Mouse (Mus musculus): ENCODE measurements around the gene Gapvd1. TPM values are rescaled to one million over a fixed set of nuclear protein-coding genes. Genes with fewer than 3 reads are reported as not detected.

Gene Gapvd1
- total and polyA plus RNA-seq, 2 experiments: 10.6 to 32.4 TPM

DNA sequence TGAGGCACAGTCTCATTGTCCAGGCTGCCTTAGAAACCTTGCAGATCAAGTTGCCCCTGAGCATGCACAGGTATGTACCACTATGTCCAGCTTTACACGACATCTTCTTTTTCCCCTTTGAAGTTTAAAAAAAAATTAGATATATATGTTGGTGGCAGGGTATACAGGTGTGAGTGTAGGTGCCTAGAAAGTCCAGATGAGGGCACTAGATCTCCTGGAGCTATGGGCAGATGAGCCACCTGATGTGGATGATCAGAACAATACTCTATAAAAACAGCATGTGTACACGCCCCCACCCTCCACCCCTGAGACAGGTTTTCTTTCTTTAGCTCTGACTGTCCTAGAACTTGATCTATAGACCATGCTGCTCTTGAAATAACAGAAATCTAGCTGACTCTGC lies 36.8 kb downstream of the Gapvd1 start:
- no peaks in the 10 kb centered on the region; the same call in 1 of the 2 replicates for H3K79me2 ChIP-seq (ENCODE audit: control insufficient read depth, insufficient read depth, low read length)
- H3K27ac ChIP-seq (replicated peaks; ENCODE audit: insufficient read depth, low read depth, low read length): no peak overlapping the region
- H3K4me1 ChIP-seq (ENCODE audit: control insufficient read depth, insufficient read depth, low read length): no peaks in the 10 kb centered on the region
- DNase-seq (ENCODE audit: extremely low read depth, low read depth, low spot score): no peak
- TF ChIP-seq CTCF (IDR thresholded peaks at IDR 0.05; ENCODE audit: low read depth, low read length) (0 out of 2 replicates have a peak, but pooled peaks have one; percentile 18), POLR2A (IDR thresholded peaks at IDR 0.05; ENCODE audit: extremely low read depth, insufficient read depth, low read length) (no peak)
- H3K4me3 ChIP-seq (ENCODE audit: insufficient read depth, low read depth, low read length): no peak overlapping the region
- 80% methylated on average over 2 of the region's 2 CpGs for WGBS
- H3K36me3 ChIP-seq (ENCODE audit: control insufficient read depth, insufficient read depth, low read length): peaks cover 58% of the 10 kb centered on the region
- H3K9ac ChIP-seq (ENCODE audit: low read depth, low read length): no peak overlapping the region
- H3K27me3 ChIP-seq (ENCODE audit: control insufficient read depth, insufficient read depth, low read length): no peaks in the 10 kb centered on the region

- Histone ChIP-seq H3K36me3 (ENCODE audit: control insufficient read depth, insufficient read depth, low read length) (peaks cover 67% of the 10 kb centered on the region), H3K27me3 (ENCODE audit: control insufficient read depth, insufficient read depth, low read length) (no peaks in the 10 kb centered on the region), H3K4me1 (ENCODE audit: control insufficient read depth, insufficient read depth, low read length) (no peaks in the 10 kb centered on the region), H3K79me2 (ENCODE audit: control insufficient read depth, insufficient read depth, low read length) (no peaks in the 10 kb centered on the region), H3K27ac (replicated peaks; ENCODE audit: insufficient read depth, low read depth, low read length) (no peak overlapping the region), H3K4me3 (ENCODE audit: insufficient read depth, low read depth, low read length) (no peak overlapping the region), H3K9ac (ENCODE audit: low read depth, low read length) (no peak overlapping the region)
- 94% methylated on average over 6 of the region's 6 CpGs for WGBS
- no peak for DNase-seq (ENCODE audit: extremely low read depth, low read depth, low spot score)
- TF ChIP-seq CTCF (IDR thresholded peaks at IDR 0.05; ENCODE audit: low read depth, low read length): no peak
- TF ChIP-seq POLR2A (IDR thresholded peaks at IDR 0.05; ENCODE audit: extremely low read depth, insufficient read depth, low read length): no peak
Observed at GRCm38 (mm10) chr2:34711904-34712303, 43.1 kb downstream of the Gapvd1 start.

DNA sequence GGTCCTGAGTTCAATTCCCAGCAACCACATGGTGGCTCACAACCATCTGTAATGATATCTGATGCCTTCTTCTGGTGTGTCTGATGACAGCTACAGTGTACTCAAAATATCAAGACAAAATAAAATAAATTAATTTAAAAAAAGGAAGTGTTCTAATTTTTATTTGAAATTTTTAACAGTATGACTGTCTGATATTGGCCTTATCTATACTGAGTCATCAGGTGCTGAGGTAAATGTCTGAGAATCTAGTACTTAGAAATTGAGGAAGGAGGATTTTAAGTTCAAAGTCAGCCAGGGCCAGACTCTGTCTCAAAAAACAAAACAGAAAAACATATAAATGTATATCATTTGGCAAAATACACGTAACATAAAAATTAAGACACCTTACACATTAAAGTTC lies 46.4 kb downstream of the Gapvd1 start:
- 89% methylated on average over 1 of the region's 1 CpGs for WGBS
- no peaks in the 10 kb centered on the region for H3K79me2 ChIP-seq (ENCODE audit: control insufficient read depth, insufficient read depth, low read length)
- H3K4me3 ChIP-seq (ENCODE audit: insufficient read depth, low read depth, low read length): no peak overlapping the region
- H3K36me3 ChIP-seq (ENCODE audit: control insufficient read depth, insufficient read depth, low read length): peaks cover 72% of the 10 kb centered on the region
- DNase-seq (ENCODE audit: extremely low read depth, low read depth, low spot score): no peak
- H3K27ac ChIP-seq (replicated peaks; ENCODE audit: insufficient read depth, low read depth, low read length): no peak overlapping the region
- no peaks in the 10 kb centered on the region for H3K4me1 ChIP-seq (ENCODE audit: control insufficient read depth, insufficient read depth, low read length)
- no peaks in the 10 kb centered on the region for H3K27me3 ChIP-seq (ENCODE audit: control insufficient read depth, insufficient read depth, low read length)
- no peak overlapping the region for H3K9ac ChIP-seq (ENCODE audit: low read depth, low read length)
- no peak for TF ChIP-seq CTCF (IDR thresholded peaks at IDR 0.05; ENCODE audit: low read depth, low read length)
- TF ChIP-seq POLR2A (IDR thresholded peaks at IDR 0.05; ENCODE audit: extremely low read depth, insufficient read depth, low read length): no peak

DNA sequence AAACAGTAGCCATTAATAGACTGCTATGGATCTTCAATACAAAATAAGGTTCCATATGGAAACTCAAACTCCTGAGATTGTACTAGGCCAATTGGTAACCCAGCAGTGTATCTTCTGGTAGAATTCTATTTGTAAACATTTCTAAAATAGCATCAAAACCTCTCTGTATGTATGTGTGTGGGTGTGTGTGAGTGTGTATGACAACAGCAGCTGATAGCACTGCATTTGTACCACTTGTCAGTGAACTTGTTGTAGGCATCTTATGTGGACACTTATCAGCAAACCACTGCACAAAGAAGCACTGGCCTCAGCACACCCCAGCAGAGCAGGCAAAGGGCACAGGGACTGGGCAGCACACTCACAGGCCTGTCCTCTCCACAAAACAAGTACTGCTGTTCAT lies 58.4 kb downstream of the Gapvd1 start:
- Histone ChIP-seq H3K4me3 (ENCODE audit: insufficient read depth, low read depth, low read length) (no peak overlapping the region), H3K4me1 (ENCODE audit: control insufficient read depth, insufficient read depth, low read length) (no peaks in the 10 kb centered on the region), H3K79me2 (ENCODE audit: control insufficient read depth, insufficient read depth, low read length) (no peaks in the 10 kb centered on the region), H3K36me3 (ENCODE audit: control insufficient read depth, insufficient read depth, low read length) (peaks cover 66% of the 10 kb centered on the region), H3K9ac (ENCODE audit: low read depth, low read length) (no peak overlapping the region), H3K27me3 (ENCODE audit: control insufficient read depth, insufficient read depth, low read length) (no peaks in the 10 kb centered on the region), H3K27ac (replicated peaks; ENCODE audit: insufficient read depth, low read depth, low read length) (no peak overlapping the region)
- TF ChIP-seq POLR2A (IDR thresholded peaks at IDR 0.05; ENCODE audit: extremely low read depth, insufficient read depth, low read length) (no peak), CTCF (IDR thresholded peaks at IDR 0.05; ENCODE audit: low read depth, low read length) (no peak)
- no peak for DNase-seq (ENCODE audit: extremely low read depth, low read depth, low spot score)

GRCm38 (mm10) chr2:34692861-34693260 lies 62.2 kb downstream of the Gapvd1 start:
- Histone ChIP-seq H3K4me1 (ENCODE audit: control insufficient read depth, insufficient read depth, low read length) (no peaks in the 10 kb centered on the region), H3K27me3 (ENCODE audit: control insufficient read depth, insufficient read depth, low read length) (no peaks in the 10 kb centered on the region), H3K9ac (ENCODE audit: low read depth, low read length) (no peak overlapping the region), H3K36me3 (ENCODE audit: control insufficient read depth, insufficient read depth, low read length) (peaks cover 66% of the 10 kb centered on the region), H3K4me3 (ENCODE audit: insufficient read depth, low read depth, low read length) (no peak overlapping the region), H3K79me2 (ENCODE audit: control insufficient read depth, insufficient read depth, low read length) (no peaks in the 10 kb centered on the region), H3K27ac (replicated peaks; ENCODE audit: insufficient read depth, low read depth, low read length) (no peak overlapping the region)
- no peak for DNase-seq (ENCODE audit: extremely low read depth, low read depth, low spot score)
- TF ChIP-seq CTCF (IDR thresholded peaks at IDR 0.05; ENCODE audit: low read depth, low read length) (no peak), POLR2A (IDR thresholded peaks at IDR 0.05; ENCODE audit: extremely low read depth, insufficient read depth, low read length) (no peak)
- WGBS: 93% methylated on average over 10 of the region's 10 CpGs

GRCm38 (mm10) chr2:34684076-34684870 lies 70.8 kb downstream of the Gapvd1 start:
- Histone ChIP-seq H3K4me1 (ENCODE audit: control insufficient read depth, insufficient read depth, low read length) (no peaks in the 10 kb centered on the region), H3K27ac (replicated peaks; ENCODE audit: insufficient read depth, low read depth, low read length) (no peak overlapping the region), H3K36me3 (ENCODE audit: control insufficient read depth, insufficient read depth, low read length) (peaks cover 61% of the 10 kb centered on the region), H3K4me3 (ENCODE audit: insufficient read depth, low read depth, low read length) (no peak overlapping the region), H3K9ac (ENCODE audit: low read depth, low read length) (no peak overlapping the region), H3K27me3 (ENCODE audit: control insufficient read depth, insufficient read depth, low read length) (no peaks in the 10 kb centered on the region), H3K79me2 (ENCODE audit: control insufficient read depth, insufficient read depth, low read length) (no peaks in the 10 kb centered on the region)
- 89% methylated on average over 9 of the region's 9 CpGs for WGBS
- no peak for DNase-seq (ENCODE audit: extremely low read depth, low read depth, low spot score)
- no peak for TF ChIP-seq CTCF (IDR thresholded peaks at IDR 0.05; ENCODE audit: low read depth, low read length)
- TF ChIP-seq POLR2A (IDR thresholded peaks at IDR 0.05; ENCODE audit: extremely low read depth, insufficient read depth, low read length): no peak
